Mouse (Mus musculus): ENCODE measurements around the gene Qrich2.
"Not testable (repeated sequence)": the region's sequence is repeated elsewhere in the genome, so short reads cannot be mapped to it uniquely, and the experiment has no call there.

Gene Qrich2

GRCm38 (mm10) chr11:116488693-116489375 lies 22.8 kb upstream of the Qrich2 start:
- DNase-seq = no peak

- no peak for DNase-seq
Observed at GRCm38 (mm10) chr11:116488207-116488606, 22.2 kb upstream of the Qrich2 start.

GRCm38 (mm10) chr11:116484261-116484660 lies 18.2 kb upstream of the Qrich2 start:
- no peak for DNase-seq

- DNase-seq = no peak
Observed at GRCm38 (mm10) chr11:116481776-116482175, 15.7 kb upstream of the Qrich2 start.

- DNase-seq = no peak
Observed at GRCm38 (mm10) chr11:116480975-116481374, 14.9 kb upstream of the Qrich2 start.

- DNase-seq = no peak
Observed at GRCm38 (mm10) chr11:116479832-116480231, 13.8 kb upstream of the Qrich2 start.

- DNase-seq = no peak
Observed at GRCm38 (mm10) chr11:116478978-116479377, 12.9 kb upstream of the Qrich2 start.

GRCm38 (mm10) chr11:116477160-116477759 lies 11.2 kb upstream of the Qrich2 start:
- no peak for DNase-seq

GRCm38 (mm10) chr11:116476696-116477095 lies 10.7 kb upstream of the Qrich2 start:
- DNase-seq = no peak

- no peak for DNase-seq
Observed at GRCm38 (mm10) chr11:116476041-116476440, 10.0 kb upstream of the Qrich2 start.

GRCm38 (mm10) chr11:116472275-116472674 lies 6.2 kb upstream of the Qrich2 start:
- no peak for DNase-seq

GRCm38 (mm10) chr11:116470896-116471295 lies 4.9 kb upstream of the Qrich2 start:
- DNase-seq = no peak

- DNase-seq = no peak
Observed at GRCm38 (mm10) chr11:116470249-116470648, 4.2 kb upstream of the Qrich2 start.

GRCm38 (mm10) chr11:116468338-116468737 lies 2.3 kb upstream of the Qrich2 start:
- DNase-seq = not testable (repeated sequence)

GRCm38 (mm10) chr11:116463833-116464232 lies 2.2 kb downstream of the Qrich2 start:
- peak; percentile 64 for DNase-seq

GRCm38 (mm10) chr11:116463338-116463737 lies 2.7 kb downstream of the Qrich2 start:
- DNase-seq = no peak

- DNase-seq = no peak
Observed at GRCm38 (mm10) chr11:116459786-116460185, 6.3 kb downstream of the Qrich2 start.

- no peak for DNase-seq
Observed at GRCm38 (mm10) chr11:116456234-116456633, 9.8 kb downstream of the Qrich2 start.

GRCm38 (mm10) chr11:116453889-116454288 lies 12.2 kb downstream of the Qrich2 start:
- no peak for DNase-seq

GRCm38 (mm10) chr11:116449341-116449740 lies 16.7 kb downstream of the Qrich2 start:
- no peak for DNase-seq

- DNase-seq = no peak
Observed at GRCm38 (mm10) chr11:116447822-116448221, 18.2 kb downstream of the Qrich2 start.

- no peak for DNase-seq
Observed at GRCm38 (mm10) chr11:116446308-116446887, 19.6 kb downstream of the Qrich2 start.

GRCm38 (mm10) chr11:116445596-116446307 lies 20.3 kb downstream of the Qrich2 start:
- DNase-seq = peak; percentile 83

GRCm38 (mm10) chr11:116443935-116444334 lies 22.1 kb downstream of the Qrich2 start:
- DNase-seq = no peak
